Mouse (Mus musculus) lung, adult 2 months (tissue): ENCODE measurements around the gene Usp29.

Experiments
- CTCF ChIP-seq: fragments of 200-500 bp; IDR thresholded peaks from 2 replicates; pipeline ENCODE4 v1.5.1; 2011; ENCODE audit warnings: mild to moderate bottlenecking, low read length, control low read depth; ENCODE audit not compliant: insufficient read depth
- POLR2A ChIP-seq: fragments of 200-500 bp; IDR thresholded peaks from 2 replicates; pipeline ENCODE4 v1.6.1; 2011; ENCODE audit warnings: low read depth, mild to moderate bottlenecking, control low read depth, low read length, borderline replicate concordance; ENCODE audit errors: extremely low read depth

GRCm38 (mm10) chr7:6923515-6923914 lies 193.1 kb downstream of the Usp29 start:
- TF ChIP-seq POLR2A (no peak), CTCF (no peak)
